In the genomic region with DNA sequence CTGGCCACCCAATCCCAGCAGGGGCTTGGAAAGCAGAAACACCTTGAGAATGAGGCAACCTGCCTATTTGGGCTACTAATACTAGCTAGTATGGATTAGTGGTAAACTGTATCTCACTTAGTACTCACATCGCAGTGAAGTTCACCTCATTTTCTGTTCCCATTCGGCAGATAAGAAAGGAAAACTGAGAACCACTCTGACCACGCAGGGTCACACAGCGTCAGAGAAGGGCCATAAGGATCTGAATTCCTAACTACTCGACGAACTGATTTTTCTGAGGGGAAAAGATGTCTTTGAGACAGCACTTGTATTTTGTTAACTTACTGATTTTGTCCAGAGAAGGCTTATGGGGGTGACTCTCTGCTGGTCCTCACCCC, we compare ENCODE assay signal across 8 mouse cellular contexts. TPM values are rescaled to one million over a fixed set of nuclear protein-coding genes. Genes with fewer than 3 reads are reported as not detected.
A peak's percentile ranks its signal among the peaks of the same experiment; 100 is the strongest.
DNase-seq lines count a peak whose midpoint lies in the region; ATAC-seq and TF ChIP-seq lines count a peak whose summit lies in the region.

No protein-coding gene starts in this region.

- no peak for TF ChIP-seq CTCF in E14TG2a.4 (conservative IDR thresholded peaks at IDR 0.05; ENCODE audit: low read length)
- no peak for TF ChIP-seq CTCF in forebrain, postnatal 0 days (IDR thresholded peaks at IDR 0.05; ENCODE audit: low read depth)

- no peaks in the 10 kb centered on the region for H3K36me3 ChIP-seq in heart, embryonic 12.5 days
- H3K36me3 ChIP-seq in E14TG2a.4 (ENCODE audit: insufficient read depth, low read length) = no peaks in the 10 kb centered on the region
- no peaks in the 10 kb centered on the region for H3K36me3 ChIP-seq in forebrain, postnatal 0 days (ENCODE audit: insufficient read depth)
- no peaks in the 10 kb centered on the region for H3K36me3 ChIP-seq in macrophage (ENCODE audit: inconsistent target)

- peak overlapping the region; percentile 100 for H3K27ac ChIP-seq in heart, embryonic 12.5 days (ENCODE audit: poor library complexity, severe bottlenecking)
- peak overlapping the region; percentile 97 for H3K27ac ChIP-seq in forebrain, postnatal 0 days (ENCODE audit: low read depth, low read length)
- H3K27ac ChIP-seq in macrophage = peak overlapping the region; percentile 88

- H3K4me2 ChIP-seq in heart, embryonic 12.5 days = peak overlapping the region; percentile 98
- H3K4me2 ChIP-seq in forebrain, postnatal 0 days (ENCODE audit: low read depth) = peak overlapping the region; percentile 99

- no peaks in the 10 kb centered on the region for H3K9me3 ChIP-seq in heart, embryonic 12.5 days (replicated peaks)
- no peaks in the 10 kb centered on the region for H3K9me3 ChIP-seq in E14TG2a.4 (ENCODE audit: low read length)
- no peaks in the 10 kb centered on the region for H3K9me3 ChIP-seq in forebrain, postnatal 0 days (ENCODE audit: low read length)

- no peak for DNase-seq in heart, adult 8-10 months (ENCODE audit: low spot score)
- DNase-seq in forebrain, postnatal 0 days = no peak
- DNase-seq in cerebellum, adult 9-10 months = no peak
- no peak for DNase-seq in embryo, embryonic 10 days (ENCODE audit: low spot score)
- DNase-seq in adrenal gland, adult 2 months = no peak

- H3K9ac ChIP-seq in heart, embryonic 12.5 days = peak overlapping the region; percentile 100
- H3K9ac ChIP-seq in forebrain, postnatal 0 days = peak overlapping the region; percentile 92

- peak overlapping the region; percentile 79 for H3K4me3 ChIP-seq in heart, embryonic 12.5 days
- H3K4me3 ChIP-seq in E14TG2a.4 (replicated peaks; ENCODE audit: low read length) = peak overlapping the region; percentile 89
- H3K4me3 ChIP-seq in forebrain, postnatal 0 days (ENCODE audit: low read depth, low read length) = peak overlapping the region; percentile 86
- no peak overlapping the region; the same call in 1 of the 2 replicates for H3K4me3 ChIP-seq in macrophage (ENCODE audit: inconsistent target)

- no peak for ATAC-seq in heart, embryonic 12.5 days (ENCODE audit: insufficient number of reproducible peaks, low FRiP score)
- ATAC-seq in forebrain, postnatal 0 days = no peak

- peaks cover 30% of the 10 kb centered on the region for H3K4me1 ChIP-seq in heart, embryonic 12.5 days (replicated peaks)
- peaks cover 20% of the 10 kb centered on the region for H3K4me1 ChIP-seq in E14TG2a.4 (replicated peaks; ENCODE audit: low read depth, low read length)
- H3K4me1 ChIP-seq in forebrain, postnatal 0 days (ENCODE audit: insufficient read depth) = peaks cover 13% of the 10 kb centered on the region

- WGBS in heart, embryonic 12.5 days = 24% methylated on average over 6 of the region's 6 CpGs
- WGBS in forebrain, postnatal 0 days = 27% methylated on average over 6 of the region's 6 CpGs
- 30% methylated on average over 6 of the region's 6 CpGs for WGBS in macrophage (ENCODE audit: missing documents)

- no peaks in the 10 kb centered on the region for H3K27me3 ChIP-seq in heart, embryonic 12.5 days (replicated peaks)
- peaks cover 32% of the 10 kb centered on the region for H3K27me3 ChIP-seq in E14TG2a.4 (ENCODE audit: insufficient read depth, low read length)
- H3K27me3 ChIP-seq in forebrain, postnatal 0 days (ENCODE audit: insufficient read depth, low read length) = no peaks in the 10 kb centered on the region

- peaks cover 37% of the 10 kb centered on the region for H3K79me2 ChIP-seq in macrophage (ENCODE audit: inconsistent target)

RNA-seq across cellular contexts. Expression of a gene that starts 0.9 kb away (rescaled TPM):
- polyA plus RNA-seq in heart, embryonic 12.5 days (2016; fragmentation: Nextera tagmentation; extraction: Ambion mirVana) = 93.6 and 105 TPM in 2 replicates
- total RNA-seq in heart, adult 8-10 months (2022) = 100 to 1,000 TPM; 134 to 141 (median 140) TPM
- total RNA-seq in forebrain, postnatal 0 days (2014; rRNA removed) = 62.2 and 80.9 TPM in 2 replicates
- polyA plus RNA-seq in forebrain, postnatal 0 days (2015; fragmentation: Nextera tagmentation; extraction: Ambion mirVana) = 31.1 and 47.7 TPM in 2 replicates
- total RNA-seq in macrophage (2018; cell fraction: chromatin; rRNA removed) = 100 to 1,000 TPM; 177 to 523 (median 286) TPM
- total RNA-seq in macrophage (2018; cell fraction: cytosol; rRNA removed) = 10 to 100 TPM; 53.1 to 91.8 (median 72.3) TPM
- 100 to 1,000 TPM; 139 to 433 (median 258) TPM for total RNA-seq in macrophage (2018; cell fraction: nucleus; rRNA removed)
- 55.2 to 107 TPM (median 57.0 TPM) in 3 replicates for polyA plus RNA-seq in macrophage (2018)
- 10 to 100 TPM; 49.3 to 60.3 TPM for total RNA-seq in adrenal gland, adult 2 months (2021)
- 24.0 and 28.8 TPM in 2 replicates for polyA plus RNA-seq in adrenal gland, adult 2 months (2012; rRNA removed)
